13 mouse cellular contexts compared by ENCODE assay signal in the genomic region with DNA sequence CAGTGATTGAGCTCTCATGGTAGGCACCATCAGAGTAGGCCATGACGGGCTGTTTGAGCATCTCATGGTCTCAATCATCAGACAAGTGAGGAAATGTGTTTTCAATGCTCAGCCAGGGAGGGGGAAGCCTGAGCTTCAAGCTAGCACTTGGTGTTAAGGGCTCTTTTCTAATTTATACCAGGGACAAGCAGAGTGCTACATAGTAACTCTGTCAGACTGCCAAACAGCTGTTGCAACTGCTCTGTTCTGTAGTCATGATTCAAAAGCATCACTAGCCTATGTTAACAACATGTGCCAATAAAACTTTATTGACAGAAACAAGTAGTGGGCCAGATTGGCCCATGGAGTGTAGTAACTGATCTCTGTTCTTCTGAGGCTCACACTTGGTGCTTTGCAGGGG.
"Had no signal": no experiment of that assay in that cellular context is flagged by ENCODE, and none has a peak within 500 bp of the region (broad histone marks: within the 10 kb centered on the region; RNA-seq: fewer than 3 reads in every experiment).

No protein-coding gene starts in this region.

- H3K4me3 ChIP-seq: kidney, embryonic 15.5 days; limb, embryonic 15.5 days; liver, embryonic 12.5 days; myocyte had no signal

- H3K27me3 ChIP-seq: kidney, embryonic 15.5 days; liver, embryonic 12.5 days had no signal

- H3K36me3 ChIP-seq: kidney, embryonic 15.5 days; limb, embryonic 15.5 days; liver, embryonic 12.5 days had no signal

- ATAC-seq: liver, embryonic 12.5 days had no signal

- H3K4me1 ChIP-seq: kidney, embryonic 15.5 days; limb, embryonic 15.5 days; liver, embryonic 12.5 days had no signal

- H3K27ac ChIP-seq: kidney, embryonic 15.5 days; limb, embryonic 15.5 days; liver, embryonic 12.5 days; stomach, postnatal 0 days had no signal

- H3K4me2 ChIP-seq: kidney, embryonic 15.5 days; limb, embryonic 15.5 days; liver, embryonic 12.5 days; lung, embryonic 14.5 days had no signal

- H3K9ac ChIP-seq: kidney, embryonic 15.5 days; limb, embryonic 15.5 days; liver, embryonic 12.5 days; lung, embryonic 14.5 days had no signal

- DNase-seq: kidney, adult 2 months; kidney, postnatal 14 days; left cerebral cortex, postnatal 4 days; lung, embryonic 14.5 days; lung, postnatal 10 days; lung, postnatal 4 days; thymus, adult 2 months; thymus, postnatal 25 days had no signal

- H3K9me3 ChIP-seq: kidney, embryonic 15.5 days; limb, embryonic 15.5 days had no signal
